Mouse (Mus musculus) regulatory T cell (primary cell): ENCODE measurements around the gene Epsti1.

Source experiments
- in situ Hi-C: fragments of 300-600 bp; cut with MboI, MseI; formaldehyde crosslinking; loops from one replicate; pipeline ENCODE4 v1.15.1; 2025; ENCODE audit warnings: high pct_unique_total_duplicates

Epsti1 gene

GRCm38 (mm10) chr14:78011808-78012207 is 107.8 kb downstream of the Epsti1 start:
- in situ Hi-C loops: no loop called here

- in situ Hi-C loops: no loop called here
Measured at GRCm38 (mm10) chr14:78015540-78016321, 111.7 kb downstream of the Epsti1 start.

- in situ Hi-C loops: no loop called here
Measured at GRCm38 (mm10) chr14:78016398-78016797, 112.4 kb downstream of the Epsti1 start.

GRCm38 (mm10) chr14:78019935-78020334 is 115.9 kb downstream of the Epsti1 start:
- in situ Hi-C loops: loop anchor here (10.0 kb wide), 1 partner anchor 675 kb away; no protein-coding TSS in a partner anchor

- in situ Hi-C loops: no loop called here
Measured at GRCm38 (mm10) chr14:78038876-78039275, 134.8 kb downstream of the Epsti1 start.

GRCm38 (mm10) chr14:78040643-78041042 is 136.6 kb downstream of the Epsti1 start:
- in situ Hi-C loops: no loop called here

- in situ Hi-C loops: no loop called here
Measured at GRCm38 (mm10) chr14:78041886-78042526, 138.0 kb downstream of the Epsti1 start.

GRCm38 (mm10) chr14:78043079-78043478 is 139.0 kb downstream of the Epsti1 start:
- in situ Hi-C loops: no loop called here

GRCm38 (mm10) chr14:78048258-78048657 is 144.2 kb downstream of the Epsti1 start:
- in situ Hi-C loops: no loop called here

GRCm38 (mm10) chr14:78048674-78049073 is 144.6 kb downstream of the Epsti1 start:
- in situ Hi-C loops: no loop called here
